Mouse (Mus musculus): ENCODE results near the gene Kcnn4.
"Not testable (repeated sequence)": the region's sequence is repeated elsewhere in the genome, so short reads cannot be mapped to it uniquely, and the experiment has no call there.

The Kcnn4 gene

DNA sequence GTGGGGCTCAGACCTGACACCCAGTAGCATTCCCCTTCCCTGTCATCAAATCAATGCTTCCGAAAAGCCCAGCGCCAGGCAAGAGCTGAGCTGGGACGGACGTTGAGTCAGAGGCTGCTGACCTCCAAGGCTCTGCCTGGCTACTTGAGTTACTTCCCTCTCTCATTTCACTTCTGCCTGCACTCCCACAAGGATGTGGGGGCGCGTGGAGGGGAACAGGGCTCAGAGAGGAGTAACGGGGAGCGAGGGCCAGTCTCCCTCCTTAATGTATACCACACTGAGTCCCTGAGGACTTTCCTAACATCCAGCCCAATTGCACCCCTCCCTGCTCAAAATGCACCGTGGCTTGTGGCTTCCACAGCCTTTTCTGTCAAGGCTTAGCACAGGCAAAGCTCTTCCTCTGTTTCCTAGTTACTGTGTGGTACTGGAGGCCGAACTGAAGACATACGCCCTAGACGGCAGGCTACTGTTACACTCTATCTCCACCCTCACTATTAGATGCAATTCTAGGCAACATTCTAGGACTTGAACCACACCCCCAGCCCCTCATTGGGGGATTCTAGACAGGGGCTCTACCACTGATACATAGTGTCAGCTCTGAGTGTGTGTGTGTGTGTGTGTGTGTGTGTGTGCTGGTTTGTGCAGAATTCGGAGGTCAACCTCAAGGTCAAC is 19.6 kb downstream of the Kcnn4 start:
- peak in 1 of 2 experiments; percentile 75 for DNase-seq (ENCODE audit: inconsistent age in 2 of 2, low spot score in 1 of 2)

GRCm38 (mm10) chr7:24390512-24390911 is 20.4 kb downstream of the Kcnn4 start:
- DNase-seq (ENCODE audit: inconsistent age in 2 of 2, low spot score in 1 of 2) = peak in 1 of 2 experiments; percentile 36

DNA sequence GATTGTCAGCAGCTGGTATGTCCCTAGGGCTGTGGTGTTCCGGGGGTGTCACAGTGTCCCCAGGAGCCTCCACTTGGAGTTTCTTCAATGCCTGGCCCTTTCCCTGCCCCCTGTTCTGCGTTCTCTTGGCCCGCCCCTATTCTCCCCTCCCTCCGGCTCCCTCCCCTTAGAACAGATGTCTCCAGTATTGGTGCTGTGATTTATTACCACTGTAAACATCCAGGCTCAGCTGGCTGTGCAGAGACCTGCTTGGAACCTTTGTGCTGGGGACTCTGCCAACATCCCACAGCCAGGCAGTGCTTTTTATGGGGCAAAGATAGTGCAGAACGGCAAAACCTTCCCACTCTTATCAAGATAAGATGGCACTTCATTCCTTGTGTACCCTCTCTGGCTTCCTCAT is 21.0 kb downstream of the Kcnn4 start:
- peak; percentile 64 to 69 for DNase-seq (ENCODE audit: inconsistent age in 2 of 2, low spot score in 1 of 2)

GRCm38 (mm10) chr7:24391687-24392086 is 21.6 kb downstream of the Kcnn4 start:
- DNase-seq (ENCODE audit: inconsistent age in 2 of 2, low spot score in 1 of 2) = peak in 1 of 2 experiments; percentile 23

DNA sequence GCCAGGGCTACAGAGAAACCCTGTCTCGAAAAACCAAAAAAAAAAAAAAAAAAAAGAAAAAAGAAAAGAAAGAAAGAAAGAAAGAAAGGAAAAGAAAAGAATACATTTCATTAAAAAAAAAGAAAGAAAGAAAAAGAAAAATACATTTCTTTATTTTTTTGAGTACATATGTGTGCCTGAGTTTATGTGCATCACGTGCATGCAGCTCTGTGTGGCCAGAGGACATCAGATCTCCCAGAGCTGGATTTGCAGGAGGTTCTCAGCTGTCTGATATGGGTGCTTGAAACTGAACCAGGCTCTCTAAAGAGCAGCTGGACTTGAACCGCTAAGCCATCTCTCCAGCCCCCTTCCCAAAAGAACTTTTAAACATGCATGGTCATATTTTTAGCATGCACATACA is 24.0 kb downstream of the Kcnn4 start:
- no peak for DNase-seq (ENCODE audit: inconsistent age in 2 of 2, low spot score in 1 of 2)

- no peak for DNase-seq (ENCODE audit: inconsistent age in 2 of 2, low spot score in 1 of 2)
These were observed 24.6 kb downstream of the Kcnn4 start for GRCm38 (mm10) chr7:24394475-24395161.

DNA sequence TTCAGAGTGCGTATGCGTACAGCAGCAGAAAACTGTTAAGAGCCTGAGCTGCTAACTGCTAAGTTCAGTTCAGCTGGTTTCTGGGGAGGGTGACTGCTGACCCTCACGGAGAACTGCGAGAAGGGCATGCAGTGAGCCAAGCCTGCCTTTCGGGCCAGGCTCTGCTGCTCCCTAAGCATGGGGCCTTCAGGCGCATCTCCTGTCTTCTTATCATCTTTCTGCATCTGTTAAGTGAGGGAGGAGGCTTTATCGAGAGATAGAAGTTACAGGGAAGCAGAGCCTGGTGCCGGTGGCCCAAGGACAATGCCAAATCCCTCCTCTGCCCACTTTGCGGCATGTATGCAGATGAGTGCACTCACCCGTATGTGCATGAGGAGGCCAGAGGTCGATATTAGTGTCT is 26.8 kb downstream of the Kcnn4 start:
- DNase-seq (ENCODE audit: inconsistent age in 2 of 2, low spot score in 1 of 2) = no peak

- DNase-seq (ENCODE audit: inconsistent age in 2 of 2, low spot score in 1 of 2) = no peak
These were observed 28.4 kb downstream of the Kcnn4 start for GRCm38 (mm10) chr7:24398364-24398913.

- peak; percentile 99 for DNase-seq (ENCODE audit: inconsistent age in 2 of 2, low spot score in 1 of 2)
These were observed 29.4 kb downstream of the Kcnn4 start, which contains the start of gene Smg9 for GRCm38 (mm10) chr7:24399256-24400081. Gene Smg9, plus strand, starts transcription at chr7:24399619.

- no peak for DNase-seq (ENCODE audit: inconsistent age in 2 of 2, low spot score in 1 of 2)
These were observed 30.0 kb downstream of the Kcnn4 start for GRCm38 (mm10) chr7:24400082-24400452.

GRCm38 (mm10) chr7:24400489-24400888 is 30.4 kb downstream of the Kcnn4 start:
- DNase-seq (ENCODE audit: inconsistent age in 2 of 2, low spot score in 1 of 2) = not testable (repeated sequence)

DNA sequence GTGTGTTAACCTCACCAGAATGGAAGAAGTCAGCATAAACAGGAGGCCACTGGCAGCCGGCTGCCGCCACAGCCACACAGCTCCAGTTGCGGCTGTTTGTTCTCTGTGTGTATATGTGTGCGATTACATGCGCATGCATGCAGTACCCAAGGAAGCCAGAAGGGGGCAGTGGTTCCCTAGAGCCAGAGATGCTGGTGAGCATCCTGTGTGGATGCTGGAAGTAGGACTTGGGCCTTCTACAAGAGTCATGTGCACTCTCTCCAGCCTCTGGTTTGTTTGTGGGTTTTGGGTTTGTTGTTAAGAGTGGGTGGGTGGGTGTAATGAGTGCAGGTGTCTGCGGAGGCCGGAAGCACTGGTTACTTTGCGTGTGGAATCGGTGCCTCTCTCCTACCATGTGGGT is 32.8 kb downstream of the Kcnn4 start:
- no peak for DNase-seq (ENCODE audit: inconsistent age in 2 of 2, low spot score in 1 of 2)

- no peak for DNase-seq (ENCODE audit: inconsistent age in 2 of 2, low spot score in 1 of 2)
These were observed 35.6 kb downstream of the Kcnn4 start for GRCm38 (mm10) chr7:24405649-24406048.

DNA sequence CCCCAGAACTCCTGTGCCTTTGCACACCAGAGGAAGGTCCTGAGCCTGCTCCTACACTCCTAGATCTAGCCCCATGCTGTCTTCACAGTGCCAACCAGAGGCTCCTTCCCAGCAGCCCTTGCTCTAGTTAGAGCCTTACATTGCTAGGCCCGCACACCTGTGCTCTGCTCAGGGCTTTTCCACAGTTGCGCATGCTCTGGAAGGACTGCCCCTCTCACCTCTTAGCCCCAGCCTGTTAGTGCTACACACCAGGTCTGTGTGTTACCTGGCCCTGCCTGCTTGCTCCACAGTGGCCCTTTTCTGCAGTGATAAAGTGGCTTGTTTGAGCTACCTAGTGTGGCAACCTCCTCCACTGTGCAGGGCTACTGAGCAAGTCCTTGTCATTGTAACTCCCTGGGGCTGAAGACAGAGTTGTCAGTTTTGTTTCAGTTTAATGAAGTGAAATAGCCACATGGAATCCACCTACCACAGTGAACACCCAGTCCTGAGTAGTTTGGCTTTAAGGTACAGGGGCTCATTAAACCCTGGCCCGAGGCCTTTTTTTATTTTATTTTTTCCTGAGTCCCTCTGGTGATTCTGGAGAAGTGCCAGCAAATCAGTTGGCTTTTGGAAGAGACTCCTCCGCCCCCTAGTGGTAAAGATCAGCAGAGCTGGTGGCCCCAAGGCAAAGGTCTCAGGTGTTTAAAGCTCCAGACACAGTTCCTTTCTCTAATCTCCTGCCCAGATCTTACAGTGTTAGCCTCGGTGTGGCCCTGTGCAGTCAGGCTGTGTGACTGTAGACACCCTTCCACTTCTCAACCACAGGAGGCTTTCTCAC is 36.7 kb downstream of the Kcnn4 start:
- DNase-seq (ENCODE audit: inconsistent age in 2 of 2, low spot score in 1 of 2) = peak; percentile 74 to 94

GRCm38 (mm10) chr7:24408186-24408585 is 38.1 kb downstream of the Kcnn4 start:
- DNase-seq (ENCODE audit: inconsistent age in 2 of 2, low spot score in 1 of 2) = no peak

- no peak for DNase-seq (ENCODE audit: inconsistent age in 2 of 2, low spot score in 1 of 2)
These were observed 40.1 kb downstream of the Kcnn4 start for GRCm38 (mm10) chr7:24410123-24410522.

DNA sequence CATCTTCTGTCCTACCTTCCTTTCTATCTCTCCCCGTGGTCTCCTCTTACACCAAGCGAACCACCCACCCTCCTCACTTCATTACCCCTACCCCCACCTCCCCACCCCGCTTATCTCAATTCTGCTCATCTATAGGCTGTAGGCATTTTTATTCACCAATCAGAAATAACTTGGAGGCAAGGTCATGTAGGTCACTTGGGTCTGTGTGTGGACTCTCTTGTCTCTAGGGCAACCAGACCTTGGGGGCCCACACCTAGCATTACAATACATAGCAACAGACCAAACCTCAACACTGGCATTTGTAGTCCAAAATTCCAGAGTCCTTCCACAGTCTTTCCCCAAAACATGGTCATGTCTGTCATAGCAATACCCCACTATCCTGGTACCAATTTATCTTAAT is 40.8 kb downstream of the Kcnn4 start:
- no peak for DNase-seq (ENCODE audit: inconsistent age in 2 of 2, low spot score in 1 of 2)

DNA sequence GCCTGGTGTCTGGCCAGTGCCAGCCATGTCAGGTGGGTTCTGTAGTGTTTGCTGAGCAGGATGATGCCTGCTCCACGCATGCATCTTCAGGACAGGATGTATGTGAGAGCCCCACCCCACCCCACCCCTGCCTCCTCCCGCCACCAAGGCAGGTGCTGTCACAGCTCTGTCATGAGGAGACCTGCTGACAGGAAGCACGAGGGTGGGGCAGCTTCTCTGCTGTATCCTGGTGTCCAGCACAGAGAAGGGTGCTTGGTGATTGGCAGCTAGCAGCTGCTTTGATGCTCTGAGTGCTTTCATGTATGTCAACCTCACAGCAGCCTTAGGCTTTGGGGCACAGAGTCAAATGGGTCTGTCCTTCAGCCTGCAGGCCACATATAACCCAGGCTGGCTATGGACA is 43.6 kb downstream of the Kcnn4 start:
- DNase-seq (ENCODE audit: inconsistent age in 2 of 2, low spot score in 1 of 2) = no peak

DNA sequence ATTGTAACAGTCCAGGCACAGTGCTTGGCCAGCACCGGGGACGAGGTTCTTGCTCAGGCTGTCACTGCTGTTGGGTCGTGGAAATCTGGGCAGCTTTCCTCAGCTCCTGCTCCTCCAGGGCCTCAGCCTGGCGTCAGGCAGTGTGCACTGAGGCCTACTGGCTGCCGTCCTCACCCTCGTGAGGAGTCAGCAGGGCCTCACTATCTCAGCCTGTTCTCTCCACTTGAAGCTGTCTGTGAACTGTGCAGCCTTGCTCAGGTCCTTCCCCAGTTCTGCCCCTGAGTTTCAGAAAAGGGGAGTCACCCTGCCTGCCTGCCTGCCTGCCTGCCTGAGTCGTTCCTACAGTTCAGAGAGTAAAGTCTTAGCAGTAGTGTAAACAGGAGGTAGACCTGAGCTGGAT is 45.2 kb downstream of the Kcnn4 start:
- DNase-seq (ENCODE audit: inconsistent age in 2 of 2, low spot score in 1 of 2) = no peak

- no peak for DNase-seq (ENCODE audit: inconsistent age in 2 of 2, low spot score in 1 of 2)
These were observed 49.5 kb downstream of the Kcnn4 start for GRCm38 (mm10) chr7:24419579-24419978.

GRCm38 (mm10) chr7:24421648-24422047 is 51.6 kb downstream of the Kcnn4 start:
- DNase-seq (ENCODE audit: inconsistent age in 2 of 2, low spot score in 1 of 2) = no peak

Data from adrenal gland, adult (tissue).